Mouse (Mus musculus) heart, embryonic 16.5 days (tissue): ENCODE results near the gene Col4a2. TPM values are rescaled to one million over a fixed set of nuclear protein-coding genes. Genes with fewer than 3 reads are reported as not detected.
"Not testable (repeated sequence)": the region's sequence is repeated elsewhere in the genome, so short reads cannot be mapped to it uniquely, and the experiment has no call there.

Source experiments
- ATAC-seq: fragments of 200-750 bp; cut with Nextera tagmentation; replicated peaks from 2 replicates; pipeline ENCODE4 v1.8.0; 2017; ENCODE audit warnings: moderate number of reproducible peaks; ENCODE audit not compliant: insufficient read depth, low FRiP score; ENCODE audit errors: extremely low read depth
- H3K27ac ChIP-seq: fragments of 300-500 bp; sonication (generic); 2 replicates; pipeline ENCODE4 v1.5.1; 2014; ENCODE audit warnings: mild to moderate bottlenecking, low read length, control low read depth, moderate library complexity
- H3K27me3 ChIP-seq: fragments of 300-500 bp; sonication (generic); 2 replicates; pipeline ENCODE4 v1.6.1; 2014; ENCODE audit warnings: low read length, mixed read lengths; ENCODE audit not compliant: control insufficient read depth, insufficient read depth
- H3K36me3 ChIP-seq: fragments of 300-500 bp; sonication (generic); 2 replicates; pipeline ENCODE4 v1.6.1; 2014; ENCODE audit not compliant: control insufficient read depth, insufficient read depth
- H3K4me1 ChIP-seq: fragments of 300-500 bp; sonication (generic); 2 replicates; pipeline ENCODE4 v1.6.1; 2014; ENCODE audit warnings: low read length, mixed read lengths; ENCODE audit not compliant: control insufficient read depth, insufficient read depth
- H3K4me2 ChIP-seq: fragments of 300-500 bp; sonication (generic); 2 replicates; pipeline ENCODE4 v1.6.1; 2014; ENCODE audit warnings: low read depth, mild to moderate bottlenecking, control low read depth, low read length
- H3K4me3 ChIP-seq: fragments of 300-500 bp; sonication (generic); 2 replicates; pipeline ENCODE4 v1.5.1; 2014; ENCODE audit warnings: mild to moderate bottlenecking, control low read depth, low read length
- H3K9ac ChIP-seq: fragments of 300-500 bp; sonication (generic); 2 replicates; pipeline ENCODE4 v1.6.1; 2014; ENCODE audit warnings: low read length, control low read depth
- H3K9me3 ChIP-seq: fragments of 300-500 bp; sonication (generic); replicated peaks from 2 replicates; pipeline ENCODE4 v1.6.1; 2016; ENCODE audit warnings: low read length; ENCODE audit not compliant: control insufficient read depth
- WGBS: fragments of 180-500 bp; shearing (Covaris S2); extraction: QIAGEN DNeasy Blood & Tissue Kit; methylation state at CpG from one replicate; pipeline ENCODE4 v1.1.7; 2014; 5-methylcytosine and 5-hydroxymethylcytosine counted together
- polyA plus RNA-seq: library from polyadenylated mRNA; unstranded; fragments of >200 nt; fragmentation: Nextera tagmentation; extraction: Ambion mirVana; gene quantifications from 2 replicates; pipeline ENCODE4 v1.2.1, GENCODE M21; 2015

Gene Col4a2
- polyA plus RNA-seq, 1 experiment from 2014 or later, result 80.1 TPM

DNA sequence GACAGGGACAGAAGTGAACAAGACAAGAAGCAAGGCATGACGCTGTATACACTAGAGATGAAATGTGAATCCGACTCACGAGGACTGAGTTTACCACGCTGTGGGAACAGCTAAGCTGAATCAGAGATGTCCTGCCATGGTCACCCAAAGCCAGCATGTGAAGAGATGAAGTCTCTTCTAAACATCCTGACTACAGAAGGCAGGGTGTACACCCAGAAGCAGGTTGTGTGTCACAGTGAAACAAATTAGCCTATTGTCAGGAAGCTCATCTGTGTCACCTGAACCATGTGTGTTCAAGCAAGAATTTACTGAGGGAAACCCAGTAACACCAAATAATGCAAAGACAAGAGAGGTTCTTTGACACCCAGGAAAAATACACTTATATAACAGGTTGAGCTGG, 153.0 kb downstream of the Col4a2 start:
- Histone ChIP-seq H3K9ac (no peak overlapping the region), H3K4me3 (no peak overlapping the region), H3K4me2 (no peak overlapping the region), H3K27ac (no peak overlapping the region), H3K9me3 (0 out of 2 replicates have a peak, but pooled peaks cover 5% of the 10 kb centered on the region), H3K27me3 (no peaks in the 10 kb centered on the region), H3K36me3 (peaks cover 8% of the 10 kb centered on the region), H3K4me1 (peaks cover 37% of the 10 kb centered on the region)
- 93% methylated on average over 4 of the region's 4 CpGs for WGBS
- no peak for ATAC-seq

DNA sequence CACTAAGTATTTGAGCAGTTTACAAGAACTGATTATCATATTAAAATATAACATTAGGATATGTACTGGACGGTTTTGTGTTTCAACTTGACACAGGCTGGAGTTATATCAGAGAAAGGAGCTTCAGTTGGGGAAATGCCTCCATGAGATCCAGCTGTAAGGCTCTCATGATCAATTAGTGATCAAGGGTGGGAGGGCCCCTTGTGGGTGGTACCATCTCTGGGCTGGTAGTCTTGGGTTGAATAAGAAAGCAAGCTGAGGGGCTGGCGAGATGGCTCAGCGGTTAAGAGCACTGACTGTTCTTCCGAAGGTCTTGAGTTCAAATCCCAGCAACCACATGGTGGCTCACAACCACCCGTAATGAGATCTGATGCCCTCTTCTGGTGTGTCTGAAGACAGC, 153.9 kb downstream of the Col4a2 start:
- not testable (repeated sequence) for H3K4me3 ChIP-seq, H3K4me2 ChIP-seq, H3K9ac ChIP-seq, ATAC-seq, H3K9me3 ChIP-seq, H3K36me3 ChIP-seq, H3K27ac ChIP-seq, H3K27me3 ChIP-seq
- WGBS, result 86% methylated on average over 4 of the region's 5 CpGs
- peaks cover 38% of the 10 kb centered on the region for H3K4me1 ChIP-seq

DNA sequence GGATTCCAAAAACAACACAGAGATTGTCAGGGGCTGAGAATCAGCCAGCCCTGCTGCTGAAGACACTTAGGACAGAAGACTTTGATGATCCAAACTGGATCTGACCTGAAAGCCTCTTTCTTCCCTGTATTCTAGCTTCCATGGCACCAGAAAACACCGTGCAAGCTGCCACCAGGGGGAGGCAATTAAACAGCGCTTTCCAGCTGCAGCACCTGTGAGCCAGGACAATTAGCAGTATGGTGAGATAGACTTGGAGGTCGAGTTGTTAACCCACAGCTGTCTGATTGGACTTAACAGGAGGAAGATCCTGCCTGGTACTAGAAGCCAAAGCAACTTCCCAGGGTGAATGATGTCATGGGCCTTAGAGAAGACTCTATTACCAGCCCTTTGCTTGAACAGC, 156.5 kb downstream of the Col4a2 start:
- no peak overlapping the region for H3K4me3 ChIP-seq
- 0 out of 2 replicates have a peak, but pooled peaks cover 5% of the 10 kb centered on the region for H3K9me3 ChIP-seq
- H3K27ac ChIP-seq, result no peak overlapping the region
- H3K36me3 ChIP-seq, result peaks cover 8% of the 10 kb centered on the region
- H3K4me1 ChIP-seq, result peaks cover 41% of the 10 kb centered on the region
- no peaks in the 10 kb centered on the region for H3K27me3 ChIP-seq
- no peak overlapping the region for H3K9ac ChIP-seq
- ATAC-seq, result no peak
- no peak overlapping the region for H3K4me2 ChIP-seq
- 4% methylated on average over 3 of the region's 3 CpGs for WGBS

DNA sequence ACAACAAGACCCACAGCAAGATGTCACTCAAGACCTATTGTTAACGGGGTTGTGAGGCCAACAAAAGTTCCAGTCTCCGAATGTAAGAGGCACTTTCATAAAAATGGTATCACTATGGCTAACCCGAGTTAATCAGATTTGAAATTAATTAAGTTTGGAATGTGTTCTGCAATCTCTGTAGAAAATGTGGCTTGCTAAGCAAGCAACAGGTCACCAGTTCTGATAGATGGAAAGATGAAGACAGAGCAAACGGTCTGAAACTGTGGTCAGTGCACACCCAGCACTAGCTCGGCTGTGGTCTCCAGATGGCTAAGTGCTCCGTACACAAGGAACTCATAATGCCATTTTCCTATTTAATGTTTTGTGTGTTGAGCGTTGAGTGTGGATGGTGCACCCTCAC, 158.1 kb downstream of the Col4a2 start:
- H3K4me3 ChIP-seq, result no peak overlapping the region
- no peak overlapping the region for H3K27ac ChIP-seq
- H3K4me2 ChIP-seq, result no peak overlapping the region
- H3K9me3 ChIP-seq, result 0 out of 2 replicates have a peak, but pooled peaks cover 5% of the 10 kb centered on the region
- no peak overlapping the region for H3K9ac ChIP-seq
- no peaks in the 10 kb centered on the region for H3K27me3 ChIP-seq
- peaks cover 42% of the 10 kb centered on the region for H3K4me1 ChIP-seq
- WGBS, result 75% methylated on average over 7 of the region's 7 CpGs
- ATAC-seq, result no peak
- H3K36me3 ChIP-seq, result peaks cover 8% of the 10 kb centered on the region

GRCm38 (mm10) chr8:11471309-11471708, 158.7 kb downstream of the Col4a2 start:
- Histone ChIP-seq H3K4me2 (no peak overlapping the region), H3K9ac (no peak overlapping the region), H3K27ac (no peak overlapping the region), H3K36me3 (peaks cover 8% of the 10 kb centered on the region), H3K27me3 (no peaks in the 10 kb centered on the region), H3K4me1 (peaks cover 48% of the 10 kb centered on the region), H3K9me3 (0 out of 2 replicates have a peak, but pooled peaks cover 5% of the 10 kb centered on the region), H3K4me3 (no peak overlapping the region)
- no peak for ATAC-seq
- 53% methylated on average over 8 of the region's 8 CpGs for WGBS

DNA sequence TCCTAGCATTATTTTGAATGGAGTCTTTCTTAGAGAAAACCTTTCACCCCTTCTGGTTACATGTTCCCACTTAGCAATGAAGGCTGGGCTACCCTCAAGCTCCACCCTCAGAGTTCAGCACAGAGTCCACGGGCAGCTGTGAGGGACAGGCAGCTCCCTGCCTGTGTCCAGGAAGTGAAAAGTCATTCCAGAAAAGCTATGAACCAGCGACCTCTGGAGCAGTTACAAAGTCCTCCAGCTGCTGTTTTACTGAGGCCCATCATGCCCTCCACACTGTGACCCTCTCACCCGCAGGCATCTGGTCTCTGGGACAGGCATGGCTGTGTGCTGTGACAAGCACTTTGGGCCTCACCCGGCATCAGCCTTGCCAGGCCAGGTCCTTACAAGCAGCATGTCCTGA, 160.5 kb downstream of the Col4a2 start:
- H3K9ac ChIP-seq, result peak overlapping the region; percentile 70
- H3K9me3 ChIP-seq, result no peaks in the 10 kb centered on the region
- H3K27ac ChIP-seq, result peak overlapping the region; percentile 98
- peak; percentile 11; the same call in 1 of the 2 replicates for ATAC-seq
- peak overlapping the region; percentile 95 for H3K4me2 ChIP-seq
- WGBS, result 21% methylated on average over 4 of the region's 4 CpGs
- H3K36me3 ChIP-seq, result 0 out of 2 replicates have a peak, but pooled peaks cover 2% of the 10 kb centered on the region
- H3K4me1 ChIP-seq, result peaks cover 49% of the 10 kb centered on the region
- H3K4me3 ChIP-seq, result peak overlapping the region; percentile 22
- H3K27me3 ChIP-seq, result no peaks in the 10 kb centered on the region

- Histone ChIP-seq H3K27ac (peak overlapping the region; percentile 98), H3K4me1 (peaks cover 43% of the 10 kb centered on the region), H3K4me3 (peak overlapping the region; percentile 84), H3K36me3 (no peaks in the 10 kb centered on the region), H3K9me3 (no peaks in the 10 kb centered on the region), H3K9ac (peak overlapping the region; percentile 48), H3K27me3 (no peaks in the 10 kb centered on the region), H3K4me2 (peak overlapping the region; percentile 95)
- WGBS, result 17% methylated on average over 10 of the region's 10 CpGs
- no peak for ATAC-seq
Measured at GRCm38 (mm10) chr8:11475397-11475796, 162.8 kb downstream of the Col4a2 start.

- Histone ChIP-seq H3K4me3 (peak overlapping the region; percentile 84), H3K4me2 (peak overlapping the region; percentile 95), H3K27ac (peak overlapping the region; percentile 97), H3K4me1 (peaks cover 42% of the 10 kb centered on the region), H3K9me3 (no peaks in the 10 kb centered on the region), H3K9ac (peak overlapping the region; percentile 91), H3K36me3 (no peaks in the 10 kb centered on the region), H3K27me3 (no peaks in the 10 kb centered on the region; the same call in 1 of the 2 replicates)
- WGBS, result 20% methylated on average over 2 of the region's 2 CpGs
- ATAC-seq, result no peak
Measured at GRCm38 (mm10) chr8:11475876-11476275, 163.3 kb downstream of the Col4a2 start.

- 9% methylated on average over 24 of the region's 24 CpGs for WGBS
- H3K4me2 ChIP-seq, result peak overlapping the region; percentile 95
- no peaks in the 10 kb centered on the region for H3K9me3 ChIP-seq
- H3K9ac ChIP-seq, result peak overlapping the region; percentile 91
- no peaks in the 10 kb centered on the region for H3K36me3 ChIP-seq
- peak; percentile 11 for ATAC-seq
- peaks cover 35% of the 10 kb centered on the region for H3K4me1 ChIP-seq
- no peaks in the 10 kb centered on the region; the same call in 1 of the 2 replicates for H3K27me3 ChIP-seq
- H3K27ac ChIP-seq, result peak overlapping the region; percentile 97
- H3K4me3 ChIP-seq, result peak overlapping the region; percentile 84
Measured at GRCm38 (mm10) chr8:11476338-11477177, 164.0 kb downstream of the Col4a2 start.
